Mouse (Mus musculus) retina, embryonic 14.5 days (tissue): ENCODE results near the gene Gstm7.
"Not testable (repeated sequence)": the region's sequence is repeated elsewhere in the genome, so short reads cannot be mapped to it uniquely, and the experiment has no call there.

Experiments
- DNase-seq: peaks from one replicate; pipeline ENCODE4 v3.0.0-alpha.2; 2015; ENCODE audit warnings: low spot score

Gstm7 gene

DNA sequence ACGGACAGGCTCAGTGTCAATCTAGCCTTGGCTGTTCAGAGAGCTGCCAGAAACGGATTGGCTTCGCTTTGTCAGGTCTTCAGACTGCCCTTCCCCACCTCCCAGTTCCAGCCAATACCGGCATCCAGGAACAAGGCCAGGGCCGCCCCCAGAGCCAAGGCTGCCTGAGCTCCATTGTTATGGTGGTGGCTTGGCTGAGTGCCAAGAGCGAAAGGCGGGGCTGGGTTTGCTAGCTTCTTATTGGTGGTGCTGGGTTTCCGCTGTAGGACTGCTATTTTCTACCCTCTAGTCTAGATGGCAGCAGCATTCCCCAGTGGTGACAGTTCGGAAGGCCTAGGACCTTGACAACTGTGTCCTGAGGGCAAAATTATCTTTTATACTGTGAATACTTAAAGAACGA is at the start of gene Gstm7:
TSS of gene Gstm7 (minus strand) at position 148 of the 400 bp plus-strand sequence.
- peak; percentile 99 for DNase-seq

DNA sequence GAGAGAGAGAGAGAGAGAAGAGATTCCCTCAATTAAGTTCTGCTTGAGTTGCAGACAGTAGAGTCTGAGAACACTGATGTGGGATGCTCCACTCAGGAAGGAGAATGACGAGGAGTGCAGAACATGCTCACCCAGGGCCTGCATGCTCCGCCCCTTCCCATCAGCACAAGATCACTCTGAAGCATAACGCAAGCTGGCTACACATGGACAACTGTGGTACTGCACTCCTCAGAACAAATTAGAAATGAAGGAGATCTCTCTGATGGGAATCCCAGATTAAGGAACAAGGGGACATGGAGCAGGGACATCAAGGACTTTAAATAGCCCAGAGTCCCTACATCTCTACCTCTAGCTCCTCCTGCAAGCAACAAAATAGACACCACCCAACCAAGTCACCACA is 49.6 kb upstream of the Gstm7 start:
- DNase-seq: no peak

DNA sequence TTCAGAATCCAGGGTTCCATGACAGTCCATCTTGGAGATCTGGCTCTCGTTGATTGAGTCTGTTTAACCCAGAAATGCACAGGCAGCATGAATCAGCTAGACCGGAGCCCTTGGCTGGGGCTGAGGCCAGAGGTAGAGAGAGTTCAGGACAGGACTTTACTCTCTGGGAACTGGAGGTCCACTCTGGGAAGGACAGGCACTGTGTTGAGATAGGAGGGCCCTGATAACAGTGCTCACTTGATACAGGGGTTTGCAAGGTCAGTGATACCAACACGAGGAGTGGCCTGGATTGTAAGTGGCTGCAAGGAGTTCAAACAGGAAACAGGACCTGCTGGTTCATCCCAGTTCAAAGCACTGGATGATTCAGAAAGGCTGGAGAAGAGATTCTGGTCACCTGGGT is 46.1 kb upstream of the Gstm7 start:
- DNase-seq: no peak

DNA sequence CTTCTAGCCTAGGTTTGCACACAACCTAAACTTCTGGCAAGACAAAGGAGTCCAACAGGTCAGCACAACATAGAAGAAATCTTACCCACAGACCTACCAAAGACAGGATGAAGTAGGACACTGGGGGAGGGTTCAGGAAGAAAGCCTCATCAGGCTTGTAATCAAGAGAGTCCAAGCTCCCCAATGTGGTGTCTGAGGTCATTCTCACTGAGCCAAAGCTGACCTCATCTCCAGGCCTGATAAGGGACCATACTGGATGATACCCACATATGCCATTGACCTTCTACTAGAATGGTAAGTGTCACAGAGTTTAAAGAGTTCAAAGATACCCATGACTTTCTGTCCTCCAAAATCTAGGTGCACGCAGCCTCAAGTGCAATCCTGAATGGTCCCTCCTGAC is 42.6 kb upstream of the Gstm7 start:
- no peak for DNase-seq

DNA sequence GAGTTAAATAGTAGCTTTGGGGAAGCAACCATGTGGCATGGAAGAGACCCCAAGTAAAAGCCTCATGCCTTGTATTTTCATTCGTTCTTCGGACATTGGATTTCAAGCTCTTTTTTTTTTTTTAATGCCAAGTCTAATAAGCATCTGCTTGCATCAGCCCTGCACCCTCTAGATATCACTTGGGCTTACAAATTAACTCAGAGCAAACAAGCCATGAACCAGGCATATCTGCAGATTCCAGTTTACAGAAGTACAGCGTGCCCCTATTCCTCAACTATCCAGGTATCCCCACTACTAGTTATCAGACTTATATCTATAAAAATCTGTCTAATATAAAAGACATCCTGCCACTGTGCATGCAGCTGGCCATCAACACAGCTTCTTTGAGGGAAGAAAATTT is 40.5 kb upstream of the Gstm7 start:
- no peak for DNase-seq

DNA sequence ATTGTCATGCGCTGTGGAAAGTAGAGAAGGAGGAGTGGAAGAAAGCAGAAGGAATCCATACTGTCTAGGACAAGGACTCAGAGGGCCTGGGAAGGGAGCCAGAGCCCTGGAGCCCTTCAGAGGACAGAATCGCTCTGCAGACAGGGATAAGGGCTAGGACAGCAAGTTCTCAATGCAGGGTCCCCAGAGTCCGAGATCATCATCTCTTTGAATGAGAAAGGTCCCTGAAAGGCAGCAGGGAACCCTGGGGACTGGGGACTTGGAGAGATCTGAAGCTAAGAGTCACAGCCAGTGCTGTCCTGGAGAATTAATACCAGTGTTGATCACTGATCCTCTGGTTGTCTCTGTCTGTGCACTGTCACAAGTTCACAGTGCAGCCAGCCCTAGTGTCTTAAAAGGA is 39.5 kb upstream of the Gstm7 start:
- DNase-seq: not testable (repeated sequence)

DNA sequence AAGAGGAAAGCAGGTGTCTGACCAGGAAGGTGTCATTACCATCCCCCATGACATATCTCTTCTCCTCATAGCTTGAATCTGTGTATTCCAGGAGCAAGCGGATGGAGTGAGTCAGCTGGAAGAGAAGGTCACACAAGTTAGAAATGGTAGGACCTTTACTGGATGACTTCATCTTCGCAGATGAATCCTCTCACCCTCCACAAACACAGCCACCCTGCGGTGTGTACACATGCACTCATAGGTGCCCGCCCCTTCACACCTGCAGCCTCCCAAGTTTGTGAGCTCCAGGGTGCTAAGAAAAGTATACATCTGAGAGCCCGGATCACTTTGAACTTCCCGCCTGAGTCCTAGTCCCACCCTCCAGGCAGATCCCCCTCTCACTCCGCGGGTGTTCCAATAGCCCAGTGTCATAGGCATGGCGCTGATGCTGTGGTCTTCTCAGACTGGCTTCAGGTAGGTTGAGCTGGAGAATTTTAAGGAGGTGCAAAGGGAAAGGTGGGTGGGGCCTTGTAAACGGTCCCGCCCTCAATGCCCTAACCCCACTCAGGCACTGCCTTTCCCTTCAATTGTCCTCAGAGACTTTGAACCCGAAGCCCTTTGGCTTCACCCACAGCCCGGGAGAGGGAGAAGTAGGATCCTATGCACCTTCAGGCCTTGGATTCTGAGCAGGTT is 37.2 kb upstream of the Gstm7 start, which contains the start of gene Gstm3:
TSS of gene Gstm3 (minus strand) at position 560 of the 672 bp plus-strand sequence.
- DNase-seq: no peak

DNA sequence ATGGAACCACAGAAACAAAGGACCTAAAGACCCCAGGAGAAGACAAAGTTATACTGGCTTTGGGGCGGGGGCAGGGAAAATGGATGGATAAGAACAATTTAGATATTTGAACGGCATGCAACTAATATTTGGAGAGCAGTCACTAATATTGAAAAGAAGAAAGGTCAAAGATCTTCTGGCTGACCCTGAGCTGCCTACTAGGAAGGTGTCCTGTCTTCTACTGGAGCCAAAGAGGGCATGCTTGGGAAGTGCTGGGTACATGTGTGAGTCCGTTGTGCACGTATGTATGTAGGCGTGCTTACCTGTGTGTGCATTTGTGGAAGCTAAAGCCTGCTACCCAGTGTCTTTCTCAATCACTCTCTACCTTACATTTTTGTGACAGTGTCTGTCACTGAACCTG is 35.0 kb upstream of the Gstm7 start:
- no peak for DNase-seq

DNA sequence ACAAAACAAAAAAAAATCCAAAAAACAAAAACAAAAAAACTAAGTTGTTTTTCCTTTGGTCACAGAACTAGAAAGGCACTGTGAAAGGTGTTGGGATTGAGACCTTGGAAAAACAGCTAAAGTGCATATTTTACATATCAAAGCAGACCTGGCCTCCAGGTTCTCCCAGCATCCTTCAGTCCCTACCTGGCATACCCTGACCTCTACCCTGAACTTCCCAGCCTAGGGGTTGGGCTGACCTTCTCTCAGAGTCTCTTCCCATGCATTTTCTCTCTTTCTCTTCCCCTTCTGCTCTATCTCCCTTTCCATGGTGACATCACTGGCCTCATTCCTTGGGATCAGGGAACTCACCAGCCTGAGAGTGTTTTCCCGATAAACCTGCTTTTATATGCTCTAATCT is 34.0 kb upstream of the Gstm7 start:
- DNase-seq: no peak

DNA sequence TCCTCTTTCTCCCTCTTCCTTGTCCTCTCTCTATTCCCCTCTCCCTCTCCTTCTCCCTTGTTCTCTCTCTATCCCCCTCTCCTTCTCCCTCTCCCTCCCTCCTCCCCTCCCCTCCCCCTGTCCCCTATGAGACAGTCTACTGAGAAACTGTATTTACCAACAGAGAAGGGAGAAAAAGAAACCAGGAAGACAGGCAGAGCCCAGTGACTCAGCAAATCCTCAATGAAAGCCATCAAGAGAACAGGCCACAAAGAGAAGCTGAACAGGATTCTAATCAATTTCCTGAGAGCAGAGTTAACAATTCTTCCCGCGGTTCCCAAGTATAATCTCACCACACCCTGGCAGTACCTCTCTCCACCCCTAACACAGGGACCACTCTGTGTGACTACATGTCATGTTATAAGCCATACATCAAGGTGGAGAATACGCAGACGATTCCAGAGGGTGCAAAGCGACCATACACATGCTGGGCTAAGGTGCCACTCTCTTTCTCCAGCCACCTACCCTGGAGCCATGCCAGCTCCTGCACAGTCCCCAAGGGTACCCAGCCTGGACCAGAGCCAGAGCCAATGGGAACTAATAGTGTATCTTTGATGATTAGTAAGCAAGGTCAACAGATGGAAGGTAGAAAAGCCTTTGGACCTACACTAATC is 33.2 kb upstream of the Gstm7 start:
- DNase-seq: no peak

DNA sequence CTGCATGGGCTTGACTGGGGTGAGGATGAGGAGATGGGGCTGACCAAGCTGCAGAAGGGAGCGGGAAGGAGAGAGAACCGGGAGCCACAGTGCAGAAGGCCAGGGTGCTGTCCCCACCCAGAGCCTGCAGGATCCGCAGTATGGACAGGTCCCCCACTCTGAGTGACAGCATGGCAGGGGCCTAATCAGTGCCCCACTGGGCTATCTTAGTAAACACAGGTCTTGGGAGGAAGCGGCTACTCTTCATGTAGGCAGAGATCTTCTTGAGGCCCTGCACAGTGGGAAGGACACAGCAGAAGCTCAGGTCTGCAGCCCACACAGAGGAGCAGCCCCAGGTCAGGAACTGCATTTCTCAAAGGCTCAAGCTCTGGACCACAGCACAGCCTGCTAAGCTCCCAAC is 32.4 kb upstream of the Gstm7 start:
- DNase-seq: no peak

DNA sequence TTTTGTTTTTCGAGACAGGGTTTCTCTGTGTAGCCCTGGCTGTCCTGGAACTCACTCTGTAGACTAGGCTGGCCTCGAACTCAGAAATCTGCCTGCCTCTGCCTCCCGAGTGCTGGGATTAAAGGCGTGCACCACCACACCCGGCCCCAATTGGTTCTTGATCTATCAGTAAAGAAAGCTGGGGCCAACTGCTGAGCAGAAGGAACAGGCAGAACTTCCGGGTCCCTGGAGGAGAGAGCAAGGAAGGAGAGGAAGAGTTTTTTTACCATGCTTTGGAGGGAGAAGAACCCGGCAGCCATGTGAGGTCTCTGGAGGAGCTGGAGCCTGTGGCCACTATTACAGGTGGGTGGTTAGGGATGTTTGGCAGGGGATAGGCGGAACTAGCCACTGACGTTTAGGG is 23.6 kb upstream of the Gstm7 start:
- not testable (repeated sequence) for DNase-seq

DNA sequence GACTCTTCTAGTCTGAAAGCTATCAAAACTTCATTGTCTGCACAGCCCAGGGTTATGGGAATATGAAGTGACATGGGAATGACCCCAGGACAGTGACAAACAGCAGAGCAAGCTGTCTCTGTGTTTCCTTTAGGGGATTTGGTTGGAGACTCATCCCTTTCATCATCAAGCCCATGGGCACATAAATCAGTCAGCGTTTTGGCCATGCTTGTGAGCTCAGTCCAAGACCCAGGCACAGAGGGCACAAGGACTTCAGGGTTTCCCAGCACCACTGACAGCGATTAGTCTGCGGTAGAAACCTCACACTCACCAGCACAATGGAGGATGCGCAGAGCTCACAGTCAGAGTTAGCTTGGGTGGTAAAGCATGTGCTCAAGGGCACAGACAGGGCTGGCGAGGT is 22.3 kb upstream of the Gstm7 start:
- DNase-seq: no peak

DNA sequence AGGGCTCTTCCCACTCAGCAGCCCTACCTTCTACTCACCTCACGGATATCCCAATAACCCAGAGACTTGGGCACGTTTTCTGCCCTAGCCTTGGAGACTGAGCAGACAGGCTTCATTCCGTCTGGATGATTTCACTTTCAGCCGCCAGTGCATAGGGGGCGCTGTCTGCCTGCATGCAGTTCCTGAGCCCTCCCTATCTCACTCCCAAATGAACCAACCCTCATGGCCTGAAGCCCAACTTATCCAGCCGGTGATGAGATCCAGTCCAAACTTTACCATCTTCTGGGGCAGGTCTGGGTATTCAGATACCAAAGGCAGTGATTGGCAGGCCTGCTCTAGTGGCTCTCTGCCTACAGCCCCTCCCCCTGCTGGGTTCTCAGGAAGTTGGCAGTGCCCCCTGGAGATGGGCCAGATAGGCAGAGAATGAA is 21.7 kb upstream of the Gstm7 start:
- DNase-seq: peak; percentile 54

DNA sequence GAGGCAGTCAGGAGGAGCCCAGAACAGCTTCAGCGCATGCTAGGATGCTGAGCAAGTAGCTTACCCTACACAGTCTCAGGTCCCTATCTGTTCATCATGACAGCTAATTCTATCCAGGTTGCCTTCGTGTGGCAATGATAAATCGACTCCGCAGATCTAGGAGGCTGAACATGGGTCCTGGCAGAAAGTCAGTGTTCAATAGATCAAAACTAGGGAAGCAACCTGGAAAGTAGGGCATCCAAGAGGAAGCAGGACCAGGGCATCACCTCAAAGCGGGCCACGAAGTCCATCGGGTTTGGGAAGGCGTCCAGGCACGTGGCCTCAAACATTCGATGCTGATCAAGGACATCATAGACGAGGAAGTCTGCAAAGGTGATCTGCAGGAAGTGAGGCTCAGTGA is 18.9 kb upstream of the Gstm7 start:
- DNase-seq: no peak

DNA sequence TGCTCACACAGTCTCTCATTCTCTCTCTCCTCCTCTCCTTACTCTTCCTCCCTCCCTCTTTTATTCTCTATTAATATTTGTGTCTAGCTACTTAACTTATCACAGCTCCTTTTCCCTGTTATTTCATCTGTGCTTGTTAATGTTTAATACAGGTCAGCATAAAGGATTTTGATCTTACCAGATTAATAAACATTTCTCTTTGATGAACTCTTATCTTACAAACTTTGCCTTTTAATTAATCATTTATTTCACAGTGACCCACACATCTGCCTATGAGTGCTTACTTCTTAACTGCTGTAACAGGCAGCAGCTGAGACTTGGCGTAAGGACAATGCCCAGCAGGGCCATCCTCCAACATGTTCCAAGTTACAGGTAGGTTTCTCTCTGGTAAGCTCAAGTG is 17.8 kb upstream of the Gstm7 start:
- DNase-seq: not testable (repeated sequence)

DNA sequence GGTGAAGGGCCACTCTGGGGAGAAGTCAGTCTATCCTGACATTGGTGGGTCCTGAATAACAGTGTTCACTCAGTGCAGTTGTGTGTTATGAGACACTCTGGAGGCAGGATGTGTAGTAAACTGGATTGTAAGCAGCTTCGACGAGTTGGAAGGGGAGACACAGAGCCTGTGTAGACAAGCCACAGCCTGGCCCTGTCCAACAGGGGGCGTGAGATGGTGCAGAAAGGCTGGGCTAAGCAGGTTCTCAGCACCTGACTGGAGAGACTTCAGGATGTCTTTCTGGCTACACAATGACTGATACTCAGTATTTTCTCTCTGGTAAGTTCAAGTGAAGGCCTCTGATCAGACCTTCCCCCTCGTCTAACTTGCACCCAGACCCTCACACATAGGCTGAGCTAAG is 14.1 kb upstream of the Gstm7 start:
- no peak for DNase-seq

DNA sequence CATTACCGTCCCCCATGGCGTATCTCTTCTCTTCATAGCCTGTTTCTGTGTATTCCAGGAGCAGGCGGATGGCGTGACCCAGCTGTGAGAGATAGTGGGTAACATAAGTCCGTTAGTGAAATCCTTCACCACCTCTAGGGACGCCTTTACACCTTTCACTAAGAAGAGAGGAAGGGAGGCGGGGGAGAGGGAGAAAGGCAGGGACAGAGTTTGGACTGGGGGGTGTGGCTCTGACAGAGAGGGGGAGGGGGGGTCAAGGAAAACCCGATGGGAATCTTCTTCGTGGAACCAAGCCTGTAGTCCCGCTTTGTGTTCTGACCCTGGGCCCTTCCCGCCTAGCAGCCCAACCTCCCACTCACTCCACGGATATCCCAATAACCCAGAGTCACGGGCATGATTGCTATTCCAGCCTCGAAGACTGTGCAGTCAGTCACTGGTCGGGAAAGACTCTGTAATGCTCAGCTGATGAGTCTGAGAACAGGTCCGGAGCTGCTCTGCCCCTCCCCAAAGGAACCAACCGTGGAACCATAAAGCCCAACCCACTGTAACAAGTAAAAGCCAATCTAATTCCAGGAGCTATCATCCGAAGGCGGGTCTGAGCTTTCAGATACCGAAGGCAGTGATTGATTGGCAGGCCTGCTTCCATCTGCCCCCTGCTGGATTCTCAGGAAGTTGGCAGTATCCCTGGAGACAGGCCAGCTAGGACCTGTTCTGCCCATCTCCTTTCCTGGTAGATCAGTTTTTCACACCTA is 11.8 kb upstream of the Gstm7 start, which contains the start of gene Gstm6:
TSS of gene Gstm6 (minus strand) at position 511 of the 752 bp plus-strand sequence.
- DNase-seq: peak; percentile 74

DNA sequence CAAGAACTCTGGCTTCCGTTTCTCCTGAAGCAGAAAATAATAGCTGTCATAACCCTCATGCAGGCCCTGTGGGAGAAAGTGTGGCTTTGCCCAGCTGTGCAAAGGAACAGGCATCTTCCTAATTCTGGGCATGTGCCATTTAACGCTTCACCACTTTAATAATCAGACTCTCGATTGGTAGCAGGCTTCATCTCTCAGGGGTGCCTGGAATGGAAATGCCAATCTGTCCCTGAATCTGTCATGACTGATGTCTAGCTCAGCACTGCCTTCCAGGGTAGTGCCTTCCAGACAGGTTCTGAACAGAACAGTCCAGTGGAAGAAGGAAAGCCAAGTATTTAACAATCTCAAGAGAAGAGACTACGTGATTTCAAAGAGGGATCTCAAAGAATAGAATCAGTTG is 9.6 kb upstream of the Gstm7 start:
- DNase-seq: no peak

DNA sequence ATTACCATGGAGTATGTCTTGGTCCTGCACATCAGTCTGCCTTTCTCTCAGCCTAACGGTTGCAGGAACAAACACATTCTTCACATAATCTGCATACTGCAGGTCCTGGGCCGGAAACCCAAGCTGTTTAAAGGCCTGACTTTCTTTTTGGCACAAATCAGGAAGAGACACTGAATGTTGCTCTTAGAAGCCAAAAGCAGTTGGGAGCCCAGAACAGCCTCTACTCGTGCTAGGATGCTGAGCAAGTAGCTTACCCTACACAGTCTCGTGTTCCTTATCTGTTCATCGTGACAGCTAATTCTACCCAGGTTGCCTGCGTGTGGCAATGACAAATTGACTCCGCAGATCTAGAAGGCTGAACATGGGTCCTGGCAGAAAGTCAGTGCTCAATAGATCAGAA is 8.9 kb upstream of the Gstm7 start:
- no peak for DNase-seq

DNA sequence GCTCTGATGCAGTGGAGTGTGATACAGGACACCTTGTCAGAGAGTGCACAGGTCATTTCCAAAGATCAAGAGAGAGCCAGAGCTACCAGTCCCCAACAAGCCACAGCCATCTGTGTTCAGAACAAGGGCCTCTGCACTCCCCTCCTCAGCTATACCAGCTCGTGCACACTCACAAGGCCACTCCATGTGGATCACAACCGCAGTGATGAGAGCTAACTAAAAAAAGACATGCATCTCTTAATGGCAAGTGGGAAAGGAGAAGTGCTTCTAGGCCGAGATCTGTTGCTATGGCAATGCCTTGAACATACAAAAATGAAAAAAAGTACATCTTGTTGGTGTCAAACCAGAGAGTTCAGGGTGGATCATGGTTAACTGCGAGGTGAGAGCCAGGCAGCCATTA is 8.2 kb upstream of the Gstm7 start:
- no peak for DNase-seq

DNA sequence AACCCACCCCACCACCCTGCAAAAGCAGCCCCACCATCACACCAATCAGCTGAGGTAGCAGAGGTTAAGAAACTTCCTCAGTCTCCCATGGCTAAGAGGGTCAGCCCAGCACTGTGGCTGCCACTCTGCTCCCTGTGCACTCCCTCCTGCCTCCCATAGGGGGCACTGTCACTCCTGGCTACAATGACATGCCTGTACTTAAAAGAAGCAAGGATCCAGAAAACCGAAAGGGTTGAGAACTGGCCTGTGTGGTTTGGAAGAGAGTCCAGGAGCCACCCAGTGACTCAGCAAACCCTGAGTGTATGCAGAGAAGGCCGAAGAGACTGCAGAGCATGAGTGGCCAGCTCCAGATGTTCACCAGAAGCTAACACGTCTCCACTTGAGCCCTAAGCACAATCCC is 7.8 kb upstream of the Gstm7 start:
- DNase-seq: peak; percentile 73

DNA sequence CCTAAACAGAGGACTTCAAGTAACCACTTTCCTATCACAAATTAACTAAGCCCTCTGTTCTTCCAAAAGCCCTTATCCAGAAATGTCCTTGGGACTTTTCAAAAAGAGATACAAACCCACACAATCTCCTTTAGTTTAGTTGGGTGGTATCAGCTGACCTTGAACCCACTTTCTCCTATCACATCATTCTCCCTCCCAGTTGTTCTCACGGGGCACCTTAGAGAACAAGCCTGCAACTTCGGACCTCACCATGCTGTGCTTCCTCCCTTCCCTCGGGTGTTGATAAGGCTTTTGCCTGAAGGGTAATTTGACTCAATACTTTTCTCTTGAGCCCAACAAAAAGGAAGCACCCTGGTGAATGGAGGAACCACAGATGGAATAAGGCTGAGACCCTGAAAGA is 4.3 kb upstream of the Gstm7 start:
- DNase-seq: no peak
